Mouse (Mus musculus) embryonic facial prominence, embryonic 10.5 days (tissue): ENCODE measurements at regions not wholly inside any gene's neighbourhood (a gene's known extent, or its start where the extent isn't known, plus 50 kb on each side); places are given as distances from the start of the nearest gene placed in this dataset.

Experiments
- DNase-seq: peaks from one replicate; pipeline ENCODE4 v3.0.0-alpha.2; 2017; ENCODE audit warnings: low spot score
- H3K27ac ChIP-seq: fragments of 300-500 bp; sonication (generic); replicated peaks from 2 replicates; pipeline ENCODE4 v1.5.1; 2016; ENCODE audit warnings: mild to moderate bottlenecking
- H3K27me3 ChIP-seq: fragments of 300-500 bp; sonication (generic); replicated peaks from 2 replicates; pipeline ENCODE4 v1.6.1; 2016; ENCODE audit warnings: low read depth, mild to moderate bottlenecking; ENCODE audit not compliant: poor library complexity, severe bottlenecking
- H3K36me3 ChIP-seq: fragments of 300-500 bp; sonication (generic); replicated peaks from 2 replicates; pipeline ENCODE4 v1.6.1; 2016; ENCODE audit warnings: mild to moderate bottlenecking, moderate library complexity
- H3K4me1 ChIP-seq: fragments of 300-500 bp; sonication (generic); 2 replicates; pipeline ENCODE4 v1.6.1; 2016
- H3K4me3 ChIP-seq: fragments of 300-500 bp; sonication (generic); 2 replicates; pipeline ENCODE4 v1.5.1; 2016; ENCODE audit warnings: mild to moderate bottlenecking, moderate library complexity
- H3K9me3 ChIP-seq: fragments of 300-500 bp; sonication (generic); 2 replicates; pipeline ENCODE4 v1.6.1; 2016; ENCODE audit warnings: mild to moderate bottlenecking
- whole genome bisulfite sequencing: fragments of 180-500 bp; shearing (Covaris S2); methylation state at CpG from one replicate; pipeline ENCODE4 v1.1.7; 2016; 5-methylcytosine and 5-hydroxymethylcytosine counted together

- no peaks in the 10 kb centered on the region for H3K9me3 ChIP-seq
- H3K4me1 ChIP-seq: peaks cover 1% of the 10 kb centered on the region
- no peaks in the 10 kb centered on the region for H3K27me3 ChIP-seq
- DNase-seq: no peak
- no peaks in the 10 kb centered on the region for H3K36me3 ChIP-seq
- WGBS: 89% methylated on average over 3 of the region's 3 CpGs
- H3K27ac ChIP-seq: no peak overlapping the region
- no peak overlapping the region for H3K4me3 ChIP-seq
Observed at GRCm38 (mm10) chr5:64467856-64468255, 311.8 kb downstream of the Tbc1d1 start.

GRCm38 (mm10) chr5:64468307-64468706, 312.2 kb downstream of the Tbc1d1 start:
- WGBS: 86% methylated on average over 7 of the region's 7 CpGs
- no peak for DNase-seq

GRCm38 (mm10) chr5:64472008-64472407, 315.9 kb downstream of the Tbc1d1 start:
- H3K27ac ChIP-seq: no peak overlapping the region

More at GRCm38 (mm10) chr5:64468307-64468706, 312.2 kb downstream of the Tbc1d1 start:
- H3K36me3 ChIP-seq: no peaks in the 10 kb centered on the region
- no peaks in the 10 kb centered on the region for H3K27me3 ChIP-seq
- no peak overlapping the region for H3K27ac ChIP-seq
- no peaks in the 10 kb centered on the region for H3K4me1 ChIP-seq
- H3K9me3 ChIP-seq: no peaks in the 10 kb centered on the region
- H3K4me3 ChIP-seq: no peak overlapping the region

GRCm38 (mm10) chr5:64472415-64472814, 316.3 kb downstream of the Tbc1d1 start:
- H3K4me3 ChIP-seq: no peak overlapping the region
- no peaks in the 10 kb centered on the region for H3K27me3 ChIP-seq
- H3K27ac ChIP-seq: no peak overlapping the region
- no peak for DNase-seq
- no peaks in the 10 kb centered on the region for H3K36me3 ChIP-seq
- no peaks in the 10 kb centered on the region for H3K4me1 ChIP-seq
- WGBS: 88% methylated on average over 10 of the region's 10 CpGs
- H3K9me3 ChIP-seq: no peaks in the 10 kb centered on the region

More at GRCm38 (mm10) chr5:64472008-64472407, 315.9 kb downstream of the Tbc1d1 start:
- DNase-seq: no peak
- no peaks in the 10 kb centered on the region for H3K36me3 ChIP-seq
- 91% methylated on average over 3 of the region's 3 CpGs for WGBS
- H3K4me3 ChIP-seq: no peak overlapping the region
- H3K9me3 ChIP-seq: no peaks in the 10 kb centered on the region
- H3K4me1 ChIP-seq: no peaks in the 10 kb centered on the region
- H3K27me3 ChIP-seq: no peaks in the 10 kb centered on the region

- Histone ChIP-seq H3K4me3 (no peak overlapping the region), H3K4me1 (peaks cover 14% of the 10 kb centered on the region), H3K36me3 (no peaks in the 10 kb centered on the region), H3K9me3 (no peaks in the 10 kb centered on the region), H3K27me3 (no peaks in the 10 kb centered on the region), H3K27ac (no peak overlapping the region)
- DNase-seq: no peak
- WGBS: 94% methylated on average over 1 of the region's 1 CpGs
Observed at GRCm38 (mm10) chr5:64474868-64475267, 318.8 kb downstream of the Tbc1d1 start.

GRCm38 (mm10) chr5:64475736-64476519, 319.8 kb downstream of the Tbc1d1 start:
- Histone ChIP-seq H3K4me1 (peaks cover 14% of the 10 kb centered on the region), H3K9me3 (no peaks in the 10 kb centered on the region), H3K27ac (no peak overlapping the region), H3K4me3 (no peak overlapping the region), H3K36me3 (no peaks in the 10 kb centered on the region), H3K27me3 (no peaks in the 10 kb centered on the region)
- WGBS: 69% methylated on average over 8 of the region's 8 CpGs
- no peak for DNase-seq

GRCm38 (mm10) chr5:64476641-64477369, 320.7 kb downstream of the Tbc1d1 start:
- H3K36me3 ChIP-seq: no peaks in the 10 kb centered on the region
- no peak for DNase-seq
- WGBS: 52% methylated on average over 11 of the region's 11 CpGs
- H3K9me3 ChIP-seq: no peaks in the 10 kb centered on the region
- H3K27me3 ChIP-seq: no peaks in the 10 kb centered on the region
- peaks cover 14% of the 10 kb centered on the region for H3K4me1 ChIP-seq
- H3K4me3 ChIP-seq: no peak overlapping the region
- no peak overlapping the region for H3K27ac ChIP-seq

GRCm38 (mm10) chr5:64478143-64478542, 322.0 kb downstream of the Tbc1d1 start:
- Histone ChIP-seq H3K4me1 (peaks cover 14% of the 10 kb centered on the region), H3K27ac (no peak overlapping the region)

GRCm38 (mm10) chr5:64478599-64479214, 322.6 kb downstream of the Tbc1d1 start:
- DNase-seq: no peak
- Histone ChIP-seq H3K4me1 (peaks cover 14% of the 10 kb centered on the region), H3K36me3 (no peaks in the 10 kb centered on the region), H3K27ac (no peak overlapping the region), H3K4me3 (no peak overlapping the region), H3K27me3 (no peaks in the 10 kb centered on the region), H3K9me3 (no peaks in the 10 kb centered on the region)
- 80% methylated on average over 10 of the region's 10 CpGs for WGBS

More at GRCm38 (mm10) chr5:64478143-64478542, 322.0 kb downstream of the Tbc1d1 start:
- 82% methylated on average over 13 of the region's 13 CpGs for WGBS
- no peak overlapping the region for H3K4me3 ChIP-seq
- no peaks in the 10 kb centered on the region for H3K9me3 ChIP-seq
- DNase-seq: no peak
- H3K27me3 ChIP-seq: no peaks in the 10 kb centered on the region
- no peaks in the 10 kb centered on the region for H3K36me3 ChIP-seq

GRCm38 (mm10) chr5:64479315-64479714, 323.2 kb downstream of the Tbc1d1 start:
- peak; percentile 33 for DNase-seq
- Histone ChIP-seq H3K9me3 (no peaks in the 10 kb centered on the region), H3K4me1 (peaks cover 14% of the 10 kb centered on the region), H3K36me3 (no peaks in the 10 kb centered on the region), H3K27me3 (no peaks in the 10 kb centered on the region), H3K4me3 (no peak overlapping the region), H3K27ac (no peak overlapping the region)
- 49% methylated on average over 8 of the region's 8 CpGs for WGBS

GRCm38 (mm10) chr5:64485043-64485442, 318.1 kb upstream of the Klf3 start:
- DNase-seq: no peak
- H3K27ac ChIP-seq: no peak overlapping the region
- 87% methylated on average over 3 of the region's 3 CpGs for WGBS
- no peak overlapping the region for H3K4me3 ChIP-seq
- H3K4me1 ChIP-seq: peaks cover 5% of the 10 kb centered on the region; the same call in 1 of the 2 replicates
- H3K27me3 ChIP-seq: no peaks in the 10 kb centered on the region
- H3K36me3 ChIP-seq: no peaks in the 10 kb centered on the region
- no peaks in the 10 kb centered on the region for H3K9me3 ChIP-seq

- Histone ChIP-seq H3K4me1 (peaks cover 13% of the 10 kb centered on the region; the same call in 1 of the 2 replicates), H3K27ac (no peak overlapping the region), H3K9me3 (no peaks in the 10 kb centered on the region), H3K36me3 (no peaks in the 10 kb centered on the region), H3K4me3 (no peak overlapping the region), H3K27me3 (no peaks in the 10 kb centered on the region)
- no peak for DNase-seq
- WGBS: 95% methylated on average over 6 of the region's 6 CpGs
Observed at GRCm38 (mm10) chr5:64485856-64486255, 317.3 kb upstream of the Klf3 start.
